Mouse (Mus musculus) heart, embryonic 15.5 days (tissue): ENCODE results near the gene Hcls1. TPM values are rescaled to one million over a fixed set of nuclear protein-coding genes. Genes with fewer than 3 reads are reported as not detected.

ENCODE experiments used
- ATAC-seq: fragments of 200-750 bp; cut with Nextera tagmentation; replicated peaks from 2 replicates; pipeline ENCODE4 v1.8.0; 2017; ENCODE audit warnings: low read depth, moderate TSS enrichment; ENCODE audit not compliant: insufficient number of reproducible peaks, insufficient read depth, low FRiP score
- H3K27ac ChIP-seq: fragments of 300-500 bp; sonication (generic); 2 replicates; pipeline ENCODE4 v1.5.1; 2015; ENCODE audit warnings: mild to moderate bottlenecking, inconsistent platforms
- H3K27me3 ChIP-seq: fragments of 300-500 bp; sonication (generic); 2 replicates; pipeline ENCODE4 v1.6.1; 2015; ENCODE audit warnings: inconsistent platforms
- H3K36me3 ChIP-seq: fragments of 300-500 bp; sonication (generic); 2 replicates; pipeline ENCODE4 v1.6.1; 2015; ENCODE audit warnings: mild to moderate bottlenecking, inconsistent platforms
- H3K4me1 ChIP-seq: fragments of 300-500 bp; sonication (generic); replicated peaks from 2 replicates; pipeline ENCODE4 v1.6.1; 2015; ENCODE audit warnings: inconsistent platforms
- H3K4me2 ChIP-seq: fragments of 300-500 bp; sonication (generic); 2 replicates; pipeline ENCODE4 v1.6.1; 2015; ENCODE audit warnings: inconsistent platforms, mild to moderate bottlenecking, moderate library complexity
- H3K4me3 ChIP-seq: fragments of 300-500 bp; sonication (generic); 2 replicates; pipeline ENCODE4 v1.5.1; 2015; ENCODE audit warnings: mild to moderate bottlenecking, inconsistent platforms
- H3K9ac ChIP-seq: fragments of 300-500 bp; sonication (generic); 2 replicates; pipeline ENCODE4 v1.6.1; 2015; ENCODE audit warnings: mild to moderate bottlenecking, inconsistent platforms
- H3K9me3 ChIP-seq: fragments of 300-500 bp; sonication (generic); replicated peaks from 2 replicates; pipeline ENCODE4 v1.6.1; 2016; ENCODE audit warnings: inconsistent platforms
- WGBS: fragments of 180-500 bp; shearing (Covaris S2); methylation state at CpG from one replicate; pipeline ENCODE4 v1.1.7; 2015; ENCODE audit warnings: mixed read lengths; 5-methylcytosine and 5-hydroxymethylcytosine counted together
- polyA plus RNA-seq: library from polyadenylated mRNA; unstranded; fragments of >200 nt; fragmentation: Nextera tagmentation; extraction: Ambion mirVana; gene quantifications from 2 replicates; pipeline ENCODE4 v1.2.1, GENCODE M21; 2015

The Hcls1 gene
- 4.7 and 12.7 TPM in 2 replicates for polyA plus RNA-seq

- 59% methylated on average over 7 of the region's 7 CpGs for WGBS
- no peak within 1 kb of the TSS for H3K9ac ChIP-seq
- H3K4me2 ChIP-seq = peak within 1 kb of the TSS; percentile 21
- no peaks in the 10 kb centered on the region for H3K9me3 ChIP-seq
- H3K27me3 ChIP-seq = no peaks in the 10 kb centered on the region
- H3K4me1 ChIP-seq = peaks cover 12% of the 10 kb centered on the region
- peak within 1 kb of the TSS; percentile 62 for H3K27ac ChIP-seq
- no peak for ATAC-seq
- peak within 1 kb of the TSS; percentile 23; the same call in 1 of the 2 replicates for H3K4me3 ChIP-seq
- H3K36me3 ChIP-seq = peaks cover 28% of the 10 kb centered on the region
Measured at GRCm38 (mm10) chr16:36934841-36935620, at the start of gene Hcls1. Gene Hcls1, plus strand, starts transcription at chr16:36934983.

DNA sequence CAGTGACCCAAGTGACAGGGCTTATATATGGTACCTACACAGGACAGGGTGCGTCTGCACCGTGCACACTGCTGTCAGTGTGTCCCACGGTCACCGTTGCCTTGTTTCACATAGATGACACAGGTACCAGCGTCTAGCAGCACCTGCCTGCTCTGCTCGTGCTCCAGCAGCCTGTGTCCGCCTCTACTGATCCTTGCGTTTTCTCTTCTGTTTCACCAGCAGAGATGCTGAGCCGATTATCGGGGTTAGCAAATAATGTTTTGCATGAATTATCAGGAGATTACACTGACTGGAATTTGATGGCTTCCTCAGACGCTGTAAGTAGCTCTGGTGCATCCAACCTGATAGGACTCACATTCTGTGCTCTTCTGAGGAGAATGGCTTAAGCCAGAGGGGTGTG lies 48.9 kb upstream of the Hcls1 start:
- peaks cover 17% of the 10 kb centered on the region for H3K36me3 ChIP-seq

GRCm38 (mm10) chr16:36887546-36887945 lies 47.2 kb upstream of the Hcls1 start:
- Histone ChIP-seq H3K9ac (no peak overlapping the region), H3K4me2 (no peak overlapping the region), H3K27ac (no peak overlapping the region), H3K9me3 (no peaks in the 10 kb centered on the region), H3K27me3 (no peaks in the 10 kb centered on the region), H3K36me3 (peaks cover 29% of the 10 kb centered on the region), H3K4me1 (no peaks in the 10 kb centered on the region), H3K4me3 (no peak overlapping the region)
- ATAC-seq = no peak
- 69% methylated on average over 5 of the region's 5 CpGs for WGBS

More for the DNA sequence above, 48.9 kb upstream of the Hcls1 start:
- Histone ChIP-seq H3K9ac (no peak overlapping the region), H3K9me3 (no peaks in the 10 kb centered on the region), H3K4me2 (no peak overlapping the region), H3K4me3 (no peak overlapping the region), H3K27me3 (no peaks in the 10 kb centered on the region), H3K27ac (no peak overlapping the region), H3K4me1 (no peaks in the 10 kb centered on the region)
- no peak for ATAC-seq
- 88% methylated on average over 11 of the region's 11 CpGs for WGBS

DNA sequence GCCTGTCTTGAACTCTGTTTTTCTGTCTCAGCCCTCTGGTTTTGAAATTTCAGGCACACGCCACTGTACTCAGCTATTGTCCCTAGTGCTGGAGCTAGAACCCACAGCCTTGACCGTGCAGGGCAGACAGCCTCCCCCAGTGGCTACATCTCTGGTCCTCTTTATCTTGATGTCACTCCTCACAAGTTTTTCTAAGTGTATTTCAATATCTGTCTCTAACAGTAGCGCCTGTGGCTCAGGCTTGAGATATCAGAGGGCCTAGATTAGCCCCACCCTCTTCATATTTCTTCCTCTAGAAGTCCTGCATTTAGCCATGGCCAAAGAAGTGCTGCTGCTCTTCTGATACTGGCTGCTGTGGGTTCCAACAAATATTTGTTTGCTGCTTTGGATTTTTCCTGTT lies 44.2 kb upstream of the Hcls1 start:
- Histone ChIP-seq H3K36me3 (peaks cover 46% of the 10 kb centered on the region), H3K4me3 (no peak overlapping the region), H3K27me3 (no peaks in the 10 kb centered on the region), H3K4me1 (no peaks in the 10 kb centered on the region), H3K27ac (no peak overlapping the region), H3K9me3 (no peaks in the 10 kb centered on the region), H3K9ac (no peak overlapping the region), H3K4me2 (no peak overlapping the region)
- 80% methylated on average over 3 of the region's 3 CpGs for WGBS
- ATAC-seq = no peak

- WGBS = 93% methylated on average over 4 of the region's 4 CpGs
- no peak overlapping the region for H3K9ac ChIP-seq
- H3K27ac ChIP-seq = no peak overlapping the region
- no peaks in the 10 kb centered on the region for H3K9me3 ChIP-seq
- no peak overlapping the region for H3K4me2 ChIP-seq
- H3K4me3 ChIP-seq = no peak overlapping the region
- peaks cover 54% of the 10 kb centered on the region for H3K36me3 ChIP-seq
- no peaks in the 10 kb centered on the region for H3K4me1 ChIP-seq
- no peaks in the 10 kb centered on the region for H3K27me3 ChIP-seq
- no peak for ATAC-seq
Measured at GRCm38 (mm10) chr16:36891415-36891814, 43.4 kb upstream of the Hcls1 start.

DNA sequence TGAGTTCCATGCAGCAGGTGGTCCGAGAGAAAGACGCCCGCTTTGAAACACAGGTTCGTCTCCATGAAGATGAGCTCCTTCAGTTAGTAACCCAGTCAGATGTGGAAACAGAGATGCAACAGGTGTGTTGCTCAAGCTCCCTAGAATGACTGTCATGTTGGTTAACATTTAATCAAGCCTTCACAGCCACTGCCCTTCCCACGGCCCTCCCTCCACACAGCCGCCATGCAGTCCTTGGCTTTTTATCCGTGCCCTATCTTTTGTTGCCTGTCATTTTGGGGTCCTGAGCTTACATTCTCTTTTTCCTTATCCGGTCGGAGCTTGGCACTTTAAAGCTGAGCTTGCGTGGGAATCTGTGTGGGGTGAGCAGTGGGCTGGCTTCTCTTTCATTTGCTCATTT lies 41.5 kb upstream of the Hcls1 start:
- no peaks in the 10 kb centered on the region for H3K9me3 ChIP-seq
- no peak overlapping the region for H3K27ac ChIP-seq
- no peak overlapping the region for H3K9ac ChIP-seq
- peaks cover 55% of the 10 kb centered on the region for H3K36me3 ChIP-seq
- no peak overlapping the region for H3K4me3 ChIP-seq
- H3K27me3 ChIP-seq = no peaks in the 10 kb centered on the region
- H3K4me2 ChIP-seq = no peak overlapping the region
- no peaks in the 10 kb centered on the region for H3K4me1 ChIP-seq
- 85% methylated on average over 10 of the region's 10 CpGs for WGBS
- no peak for ATAC-seq

GRCm38 (mm10) chr16:36896712-36897111 lies 38.1 kb upstream of the Hcls1 start:
- H3K9me3 ChIP-seq = no peaks in the 10 kb centered on the region
- ATAC-seq = no peak
- no peak overlapping the region for H3K4me2 ChIP-seq
- WGBS = 66% methylated on average over 6 of the region's 6 CpGs
- H3K9ac ChIP-seq = no peak overlapping the region
- no peaks in the 10 kb centered on the region for H3K4me1 ChIP-seq
- H3K4me3 ChIP-seq = no peak overlapping the region
- H3K27ac ChIP-seq = no peak overlapping the region
- no peaks in the 10 kb centered on the region for H3K27me3 ChIP-seq
- H3K36me3 ChIP-seq = peaks cover 65% of the 10 kb centered on the region

DNA sequence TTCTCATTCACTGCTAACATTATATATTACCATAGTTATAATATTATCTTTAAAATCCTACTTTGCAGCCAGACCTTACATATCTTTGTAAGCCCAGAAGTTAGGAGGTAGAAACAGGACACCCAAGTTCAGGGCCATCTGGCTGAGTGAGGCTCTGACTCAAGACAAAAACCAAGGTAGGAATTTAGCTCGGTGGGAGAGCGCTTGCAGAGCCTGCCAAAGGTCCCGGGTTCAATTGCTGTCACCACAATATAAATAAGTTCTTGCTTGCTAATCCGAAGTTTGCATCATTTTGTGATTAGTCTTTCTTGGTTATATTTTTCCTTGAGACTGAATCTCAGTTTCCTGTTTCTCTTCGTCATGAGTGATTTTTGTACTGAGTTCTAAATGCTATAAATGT lies 31.6 kb upstream of the Hcls1 start:
- no peaks in the 10 kb centered on the region for H3K27me3 ChIP-seq
- peaks cover 50% of the 10 kb centered on the region for H3K36me3 ChIP-seq
- no peak overlapping the region for H3K4me2 ChIP-seq
- no peaks in the 10 kb centered on the region for H3K9me3 ChIP-seq
- no peak overlapping the region for H3K27ac ChIP-seq
- ATAC-seq = no peak
- WGBS = 89% methylated on average over 5 of the region's 5 CpGs
- H3K9ac ChIP-seq = no peak overlapping the region
- no peaks in the 10 kb centered on the region for H3K4me1 ChIP-seq
- no peak overlapping the region for H3K4me3 ChIP-seq

- Histone ChIP-seq H3K9ac (no peak overlapping the region), H3K4me3 (no peak overlapping the region), H3K27me3 (no peaks in the 10 kb centered on the region), H3K9me3 (no peaks in the 10 kb centered on the region), H3K4me2 (no peak overlapping the region), H3K36me3 (peaks cover 50% of the 10 kb centered on the region), H3K4me1 (peaks cover 3% of the 10 kb centered on the region), H3K27ac (no peak overlapping the region)
- no peak for ATAC-seq
- 88% methylated on average over 10 of the region's 10 CpGs for WGBS
Measured at GRCm38 (mm10) chr16:36911909-36912308, 22.9 kb upstream of the Hcls1 start.

- Histone ChIP-seq H3K27ac (no peak overlapping the region), H3K9ac (no peak overlapping the region), H3K36me3 (peaks cover 50% of the 10 kb centered on the region), H3K4me2 (no peak overlapping the region), H3K9me3 (no peaks in the 10 kb centered on the region), H3K4me1 (peaks cover 3% of the 10 kb centered on the region), H3K4me3 (no peak overlapping the region), H3K27me3 (no peaks in the 10 kb centered on the region)
- 91% methylated on average over 13 of the region's 13 CpGs for WGBS
- ATAC-seq = no peak
Measured at GRCm38 (mm10) chr16:36912311-36912710, 22.5 kb upstream of the Hcls1 start.

- ATAC-seq = no peak
- no peak overlapping the region for H3K27ac ChIP-seq
- H3K4me1 ChIP-seq = no peaks in the 10 kb centered on the region
- 67% methylated on average over 5 of the region's 5 CpGs for WGBS
- no peaks in the 10 kb centered on the region for H3K27me3 ChIP-seq
- peaks cover 59% of the 10 kb centered on the region for H3K36me3 ChIP-seq
- no peaks in the 10 kb centered on the region for H3K9me3 ChIP-seq
- no peak overlapping the region for H3K9ac ChIP-seq
- no peak overlapping the region for H3K4me3 ChIP-seq
- H3K4me2 ChIP-seq = no peak overlapping the region
Measured at GRCm38 (mm10) chr16:36914195-36914594, 20.6 kb upstream of the Hcls1 start.

DNA sequence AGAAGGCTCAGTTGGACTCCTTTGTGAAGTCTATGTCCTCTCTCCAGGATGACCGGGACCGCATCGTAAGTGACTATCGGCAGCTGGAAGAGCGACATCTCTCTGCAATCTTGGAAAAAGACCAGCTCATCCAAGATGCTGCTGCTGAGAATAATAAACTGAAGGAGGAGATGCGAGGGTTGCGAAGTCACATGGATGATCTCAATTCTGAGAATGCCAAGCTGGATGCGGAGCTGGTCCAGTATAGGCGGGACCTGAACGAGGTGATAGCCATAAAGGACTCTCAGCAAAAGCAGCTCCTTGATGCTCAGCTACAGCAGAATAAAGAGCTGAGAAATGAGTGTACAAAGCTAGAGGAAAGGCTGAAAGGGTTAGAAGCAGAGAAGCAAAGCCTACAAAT lies 16.3 kb upstream of the Hcls1 start:
- Histone ChIP-seq H3K27ac (no peak overlapping the region), H3K27me3 (no peaks in the 10 kb centered on the region), H3K4me3 (no peak overlapping the region), H3K36me3 (peaks cover 53% of the 10 kb centered on the region), H3K9ac (no peak overlapping the region), H3K4me2 (no peak overlapping the region), H3K9me3 (no peaks in the 10 kb centered on the region), H3K4me1 (no peaks in the 10 kb centered on the region)
- WGBS = 94% methylated on average over 10 of the region's 10 CpGs
- no peak for ATAC-seq
